Mouse (Mus musculus) urinary bladder, postnatal 36 days (tissue): ENCODE measurements at regions not wholly inside any gene's neighbourhood (a gene's known extent, or its start where the extent isn't known, plus 50 kb on each side); places are given as distances from the start of the nearest gene placed in this dataset.

Source experiments
- DNase-seq, 2 experiments: peaks; one replicate each; pipeline ENCODE4 v3.0.0; 2022; ENCODE audit warnings: low spot score in 2 of 2, mixed read lengths in 1 of 2

DNA sequence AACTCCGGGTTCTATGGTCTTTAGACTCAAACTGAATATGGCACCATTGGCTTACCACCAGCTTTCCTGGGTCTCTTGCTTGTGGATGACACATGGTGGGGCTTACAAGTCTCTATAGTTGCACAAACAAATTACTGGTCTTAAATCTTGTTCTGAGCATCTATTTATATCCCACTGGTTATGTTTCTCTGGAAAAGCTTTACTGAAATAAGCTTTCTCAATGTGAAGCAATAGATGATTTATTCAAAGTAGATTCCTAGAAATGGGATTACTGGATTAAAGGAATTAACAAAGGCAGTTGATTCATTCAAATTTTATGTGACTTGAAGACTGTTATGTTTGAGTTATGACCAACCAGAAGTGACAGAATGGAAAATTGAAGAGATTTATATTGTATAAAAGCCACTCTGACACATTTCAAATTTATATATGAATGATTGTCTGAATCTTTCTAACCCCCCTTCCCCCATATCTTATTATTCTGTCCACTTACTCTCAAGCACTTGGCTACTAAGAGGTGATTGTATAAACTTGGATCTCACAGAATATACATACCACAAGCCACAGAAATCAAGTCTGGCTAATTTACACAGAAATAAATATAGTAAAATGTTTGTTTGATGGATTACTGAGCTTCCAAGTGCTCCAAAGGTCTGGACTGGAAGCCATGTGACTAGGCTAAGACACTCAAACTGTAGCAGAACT is 113.4 kb upstream of the C1qtnf3 start:
- no peak for DNase-seq

- no peak for DNase-seq
Measured at GRCm38 (mm10) chr15:10840621-10841034, 111.5 kb upstream of the C1qtnf3 start.

GRCm38 (mm10) chr15:10843060-10843695 is 109.0 kb upstream of the C1qtnf3 start:
- no peak for DNase-seq

- DNase-seq, result no peak
Measured at GRCm38 (mm10) chr15:10846722-10847121, 105.4 kb upstream of the C1qtnf3 start.

DNA sequence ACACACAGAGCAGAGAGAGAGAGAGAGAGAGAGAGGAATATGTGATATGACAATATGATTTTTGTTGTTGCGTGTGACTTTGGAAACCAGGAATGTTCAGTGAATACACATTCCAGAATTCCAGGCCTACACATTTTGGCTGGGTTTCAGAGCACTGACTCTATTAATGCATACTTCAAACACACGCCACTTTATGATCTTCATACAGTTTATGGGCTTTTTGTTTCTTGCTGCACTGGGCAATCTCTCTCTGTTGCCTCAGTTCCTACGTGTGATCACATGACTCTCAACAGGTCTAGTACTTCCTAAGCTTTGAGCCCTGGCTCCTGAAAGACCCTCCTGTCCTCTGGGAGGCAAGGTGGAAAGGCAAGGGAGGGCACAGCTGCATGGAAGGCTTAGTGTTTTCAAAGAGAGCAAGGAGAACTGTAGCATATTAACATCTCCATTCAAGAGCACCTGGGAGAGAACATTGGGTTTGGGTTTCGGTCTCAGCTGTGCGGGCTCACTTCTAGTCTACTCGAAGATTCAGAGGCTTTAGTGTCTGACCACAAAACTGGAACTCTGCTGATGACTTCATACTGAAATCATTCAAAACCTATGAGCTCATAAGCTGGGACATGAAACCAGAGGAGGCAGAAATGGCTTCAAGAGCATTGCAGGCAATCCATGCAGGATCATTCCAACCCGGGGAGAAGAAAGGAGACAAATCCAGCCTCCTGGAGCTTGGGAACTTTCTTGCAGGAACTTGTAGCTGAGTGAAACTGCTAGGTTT is 87.9 kb upstream of the C1qtnf3 start:
- DNase-seq, result no peak

- DNase-seq, result no peak
Measured at GRCm38 (mm10) chr15:10865109-10865508, 87.0 kb upstream of the C1qtnf3 start.

- DNase-seq, result peak; percentile 41 to 50
Measured at GRCm38 (mm10) chr15:10866794-10867193, 85.3 kb upstream of the C1qtnf3 start.

DNA sequence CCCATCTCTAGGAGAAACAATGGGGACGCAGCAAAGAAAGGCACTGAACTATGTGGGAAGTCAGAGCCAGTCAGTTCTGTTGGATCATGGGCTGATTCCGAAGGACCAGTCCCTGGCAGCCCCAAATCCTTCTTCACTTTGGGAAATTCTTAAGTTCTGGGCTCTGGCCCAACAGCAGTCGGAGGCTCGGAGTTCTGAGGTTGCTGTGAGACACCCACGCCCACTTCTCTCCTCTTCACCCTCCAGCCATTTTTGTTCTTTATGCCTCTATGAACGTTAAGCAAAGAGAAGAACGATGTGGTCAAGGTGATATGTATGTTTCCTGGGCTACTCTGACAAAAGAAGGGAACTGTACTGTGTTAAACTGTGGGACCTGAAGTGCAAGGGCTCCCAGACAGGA is 84.0 kb upstream of the C1qtnf3 start:
- DNase-seq, result no peak

GRCm38 (mm10) chr15:10868716-10869585 is 83.2 kb upstream of the C1qtnf3 start:
- DNase-seq, result peak in 1 of 2 experiments; percentile 24

- DNase-seq, result no peak
Measured at GRCm38 (mm10) chr15:10869879-10870278, 82.3 kb upstream of the C1qtnf3 start.

- no peak for DNase-seq
Measured at GRCm38 (mm10) chr15:10872322-10872967, 79.7 kb upstream of the C1qtnf3 start.

DNA sequence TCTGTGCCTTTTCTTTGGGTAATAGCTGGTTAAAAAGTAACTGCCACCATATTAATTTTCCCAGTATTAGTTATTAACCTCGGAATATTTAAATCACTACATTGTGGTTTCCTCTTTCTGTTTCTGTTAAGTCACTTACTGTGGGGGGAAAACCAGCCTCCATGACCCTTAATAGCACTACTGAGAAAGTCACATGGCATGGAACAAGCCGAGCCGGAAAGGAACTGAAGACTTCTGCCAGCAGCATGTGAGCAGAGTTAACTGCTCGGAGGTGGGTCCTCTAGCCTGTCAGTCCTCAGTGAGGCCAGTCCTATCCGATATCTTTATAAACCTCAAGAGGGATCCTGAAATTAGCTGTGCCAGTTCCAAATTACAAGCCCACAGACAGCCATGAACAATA is 75.8 kb upstream of the C1qtnf3 start:
- no peak for DNase-seq

- DNase-seq, result no peak
Measured at GRCm38 (mm10) chr15:10881726-10882125, 70.4 kb upstream of the C1qtnf3 start.

DNA sequence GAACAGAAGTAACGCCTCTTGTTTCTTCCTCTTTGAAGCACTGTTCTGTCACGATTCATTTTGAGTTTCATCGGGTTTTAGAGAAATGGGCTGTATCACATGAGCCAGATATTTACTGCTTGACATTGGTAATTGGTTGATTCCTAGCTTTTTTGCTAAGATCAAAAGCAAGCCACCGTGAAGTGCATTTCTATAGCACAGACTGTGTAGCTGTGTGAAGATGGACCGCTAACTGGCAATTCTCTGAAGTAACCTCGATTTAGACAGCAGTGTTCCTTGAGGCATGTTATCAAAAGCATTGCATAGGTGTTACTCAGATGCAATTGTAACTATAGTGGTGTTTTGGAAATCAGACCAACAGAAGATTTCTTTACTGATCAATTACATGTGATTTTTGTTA is 64.1 kb upstream of the C1qtnf3 start:
- no peak for DNase-seq

DNA sequence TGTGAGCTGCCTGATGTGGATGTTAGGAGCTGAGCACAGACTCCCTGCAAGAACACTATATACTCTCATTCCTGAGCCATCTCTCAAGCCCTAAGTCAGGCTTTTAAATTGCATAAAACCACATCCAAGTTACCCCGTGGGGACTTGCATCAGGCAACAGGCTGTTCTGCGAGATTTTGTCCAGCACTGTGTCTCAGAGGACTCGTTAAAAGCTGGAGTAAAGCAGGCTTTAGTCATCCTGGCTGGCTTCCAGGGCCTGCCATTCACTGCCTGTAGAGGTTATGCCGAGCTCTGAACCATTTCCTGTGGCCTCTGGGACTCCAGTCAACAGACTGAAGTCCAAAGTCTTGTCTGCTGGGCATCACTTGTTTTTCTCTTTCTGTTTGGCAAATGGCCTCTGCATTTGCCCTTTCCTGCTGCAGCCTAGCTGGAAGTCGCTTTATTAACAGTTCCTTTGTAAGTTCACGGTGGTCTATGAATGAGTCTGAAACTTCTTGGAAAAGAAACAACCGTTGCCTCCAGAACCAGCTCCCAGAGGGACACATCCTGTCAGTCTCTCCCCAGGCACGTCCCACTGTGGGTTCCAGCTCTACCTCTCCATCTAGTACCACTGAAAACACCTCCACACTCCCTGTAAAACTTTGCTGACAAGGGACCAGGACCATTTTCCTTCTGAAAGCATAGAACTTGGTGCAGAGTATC is 61.8 kb upstream of the C1qtnf3 start:
- peak; percentile 81 to 87 for DNase-seq

DNA sequence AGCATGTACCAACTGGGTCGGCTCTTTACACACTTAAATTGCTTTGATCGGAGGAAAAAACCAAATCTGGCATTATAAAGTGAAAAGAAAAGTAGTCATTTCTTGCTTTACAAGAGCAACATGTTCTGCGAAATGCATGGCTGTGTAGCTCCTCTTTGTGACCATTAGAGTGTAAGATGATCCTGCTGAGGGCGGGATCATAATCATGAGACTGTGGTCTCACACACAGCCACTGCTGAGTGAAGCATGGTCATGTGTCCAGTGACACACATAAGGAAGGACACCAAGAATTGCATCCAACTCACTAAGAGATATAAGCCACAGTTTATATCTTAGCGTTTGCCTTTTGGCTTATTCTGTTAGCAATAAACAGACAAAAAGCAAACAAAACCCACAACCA is 53.8 kb upstream of the C1qtnf3 start:
- DNase-seq, result no peak

- no peak for DNase-seq
Measured at GRCm38 (mm10) chr15:10898715-10899486, 53.2 kb upstream of the C1qtnf3 start.

GRCm38 (mm10) chr15:10899904-10900303 is 52.2 kb upstream of the C1qtnf3 start:
- DNase-seq, result peak; percentile 32 to 42

- DNase-seq, result peak; percentile 28 to 44
Measured at GRCm38 (mm10) chr15:10901075-10901474, 51.1 kb upstream of the C1qtnf3 start.

DNA sequence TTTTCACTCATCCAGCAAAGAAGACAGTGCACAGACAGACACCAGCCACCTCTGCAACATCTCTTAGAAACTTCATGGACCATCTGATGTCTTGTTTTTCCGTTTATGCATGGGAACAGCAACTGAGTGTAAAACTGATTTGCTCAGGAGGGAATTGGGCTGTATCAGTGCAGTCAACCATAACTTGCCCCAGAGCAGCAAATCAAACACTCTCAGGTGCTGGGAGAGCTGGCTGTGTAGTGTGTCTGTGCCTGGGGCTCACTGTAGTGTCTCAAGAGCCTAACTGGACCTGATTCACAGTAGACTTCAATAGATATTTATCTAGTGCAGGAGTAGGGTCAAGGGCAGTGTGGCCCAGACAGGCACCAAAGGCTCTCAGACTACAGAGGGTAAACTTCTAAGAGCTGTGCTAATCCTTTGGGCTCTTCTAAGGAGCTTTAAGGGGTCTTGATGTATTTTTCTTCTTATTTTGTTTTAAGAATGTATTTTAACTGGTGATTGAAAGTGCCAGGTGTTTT is 50.3 kb upstream of the C1qtnf3 start:
- no peak for DNase-seq
